Mouse (Mus musculus): ENCODE data around the gene Nlk. TPM values are rescaled to one million over a fixed set of nuclear protein-coding genes. Genes with fewer than 3 reads are reported as not detected.
"Not testable (repeated sequence)": the region's sequence is repeated elsewhere in the genome, so short reads cannot be mapped to it uniquely, and the experiment has no call there.

Gene Nlk
- polyA plus RNA-seq, 1 experiment from 2014 or later, result 13.4 TPM

GRCm38 (mm10) chr11:78531515-78531914 lies 165.7 kb downstream of the Nlk start:
- H3K4me3 ChIP-seq (ENCODE audit: low read depth, low read length); H3K4me1 ChIP-seq (ENCODE audit: control insufficient read depth, insufficient read depth, low read length); H3K9ac ChIP-seq (replicated peaks; ENCODE audit: low read depth, low read length); H3K4me2 ChIP-seq (replicated peaks; ENCODE audit: low read depth, low read length); H3K27me3 ChIP-seq (ENCODE audit: control insufficient read depth, insufficient read depth, low read length); ATAC-seq (ENCODE audit: insufficient number of reproducible peaks, insufficient read depth, low FRiP score, low read depth); H3K9me3 ChIP-seq (ENCODE audit: control insufficient read depth, low read depth, low read length); H3K27ac ChIP-seq (ENCODE audit: low read length): not testable (repeated sequence)
- H3K36me3 ChIP-seq (ENCODE audit: control insufficient read depth, insufficient read depth, low read length), result peaks cover 37% of the 10 kb centered on the region
- WGBS, result 88% methylated on average over 10 of the region's 10 CpGs

- Histone ChIP-seq H3K4me2 (replicated peaks; ENCODE audit: low read depth, low read length) (no peak overlapping the region), H3K36me3 (ENCODE audit: control insufficient read depth, insufficient read depth, low read length) (peaks cover 42% of the 10 kb centered on the region), H3K4me1 (ENCODE audit: control insufficient read depth, insufficient read depth, low read length) (peaks cover 7% of the 10 kb centered on the region), H3K9ac (replicated peaks; ENCODE audit: low read depth, low read length) (no peak overlapping the region), H3K27me3 (ENCODE audit: control insufficient read depth, insufficient read depth, low read length) (no peaks in the 10 kb centered on the region), H3K4me3 (ENCODE audit: low read depth, low read length) (no peak overlapping the region), H3K27ac (ENCODE audit: low read length) (no peak overlapping the region; the same call in 1 of the 2 replicates), H3K9me3 (ENCODE audit: control insufficient read depth, low read depth, low read length) (no peaks in the 10 kb centered on the region)
- no peak for ATAC-seq (ENCODE audit: insufficient number of reproducible peaks, insufficient read depth, low FRiP score, low read depth)
- 65% methylated on average over 6 of the region's 6 CpGs for WGBS
These were observed 166.1 kb downstream of the Nlk start for GRCm38 (mm10) chr11:78531046-78531445.

DNA sequence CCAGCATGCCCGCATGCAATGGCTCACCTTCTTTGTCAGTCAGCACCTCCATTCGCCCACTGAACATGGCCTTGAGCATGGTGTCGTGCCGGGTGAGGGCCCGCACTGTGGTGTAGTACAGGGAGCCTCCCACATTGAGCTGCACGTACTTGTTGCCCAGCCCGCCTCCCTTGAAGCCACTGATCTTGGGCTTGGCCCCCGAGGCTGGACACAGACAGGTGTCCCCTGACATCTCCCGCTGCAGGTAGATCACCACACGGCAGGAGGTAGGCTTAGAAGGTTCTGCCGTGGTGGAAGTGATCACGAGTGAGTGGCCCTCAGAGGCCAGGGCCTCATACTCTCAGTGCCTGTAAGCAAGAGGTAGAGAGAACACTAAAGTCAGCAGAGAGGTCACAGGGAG lies 167.2 kb downstream of the Nlk start:
- WGBS, result 96% methylated on average over 12 of the region's 12 CpGs
- H3K9me3 ChIP-seq (ENCODE audit: control insufficient read depth, low read depth, low read length), result no peaks in the 10 kb centered on the region
- H3K4me1 ChIP-seq (ENCODE audit: control insufficient read depth, insufficient read depth, low read length), result peaks cover 6% of the 10 kb centered on the region
- H3K4me2 ChIP-seq (replicated peaks; ENCODE audit: low read depth, low read length), result no peak overlapping the region
- H3K9ac ChIP-seq (replicated peaks; ENCODE audit: low read depth, low read length), result no peak overlapping the region
- H3K27me3 ChIP-seq (ENCODE audit: control insufficient read depth, insufficient read depth, low read length), result no peaks in the 10 kb centered on the region
- H3K4me3 ChIP-seq (ENCODE audit: low read depth, low read length), result no peak overlapping the region
- no peak overlapping the region for H3K27ac ChIP-seq (ENCODE audit: low read length)
- peaks cover 51% of the 10 kb centered on the region for H3K36me3 ChIP-seq (ENCODE audit: control insufficient read depth, insufficient read depth, low read length)
- no peak for ATAC-seq (ENCODE audit: insufficient number of reproducible peaks, insufficient read depth, low FRiP score, low read depth)

GRCm38 (mm10) chr11:78528714-78529113 lies 168.5 kb downstream of the Nlk start:
- 91% methylated on average over 9 of the region's 9 CpGs for WGBS
- Histone ChIP-seq H3K9ac (replicated peaks; ENCODE audit: low read depth, low read length) (no peak overlapping the region), H3K9me3 (ENCODE audit: control insufficient read depth, low read depth, low read length) (no peaks in the 10 kb centered on the region), H3K27ac (ENCODE audit: low read length) (no peak overlapping the region), H3K4me3 (ENCODE audit: low read depth, low read length) (no peak overlapping the region), H3K4me1 (ENCODE audit: control insufficient read depth, insufficient read depth, low read length) (no peaks in the 10 kb centered on the region), H3K4me2 (replicated peaks; ENCODE audit: low read depth, low read length) (no peak overlapping the region), H3K36me3 (ENCODE audit: control insufficient read depth, insufficient read depth, low read length) (peaks cover 64% of the 10 kb centered on the region), H3K27me3 (ENCODE audit: control insufficient read depth, insufficient read depth, low read length) (no peaks in the 10 kb centered on the region)
- no peak for ATAC-seq (ENCODE audit: insufficient number of reproducible peaks, insufficient read depth, low FRiP score, low read depth)

DNA sequence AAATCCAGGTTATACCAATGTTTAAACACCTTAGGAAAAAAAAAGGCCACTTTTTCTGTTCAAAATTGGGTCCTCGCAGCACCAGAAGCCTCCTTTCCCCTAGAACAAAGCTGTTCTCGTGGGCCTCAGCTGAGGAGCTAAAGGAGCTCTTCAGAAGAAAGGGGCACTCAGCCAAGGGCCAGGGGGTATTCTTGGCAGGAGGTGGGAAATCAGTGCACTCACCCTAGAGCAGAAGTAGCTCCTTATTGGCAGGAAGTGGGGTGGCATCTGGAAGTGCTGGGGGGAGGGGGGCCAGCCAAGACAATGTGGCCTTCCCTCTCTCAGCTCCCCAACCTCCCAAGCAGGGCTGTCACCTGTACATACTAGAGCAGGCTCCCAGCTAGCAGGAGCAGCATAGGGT lies 172.3 kb downstream of the Nlk start:
- H3K27ac ChIP-seq (ENCODE audit: low read length), result no peak overlapping the region
- no peak for ATAC-seq (ENCODE audit: insufficient number of reproducible peaks, insufficient read depth, low FRiP score, low read depth)
- WGBS, result 84% methylated on average over 2 of the region's 2 CpGs
- H3K4me2 ChIP-seq (replicated peaks; ENCODE audit: low read depth, low read length), result no peak overlapping the region
- no peak overlapping the region for H3K4me3 ChIP-seq (ENCODE audit: low read depth, low read length)
- peaks cover 88% of the 10 kb centered on the region for H3K36me3 ChIP-seq (ENCODE audit: control insufficient read depth, insufficient read depth, low read length)
- H3K9ac ChIP-seq (replicated peaks; ENCODE audit: low read depth, low read length), result no peak overlapping the region
- H3K9me3 ChIP-seq (ENCODE audit: control insufficient read depth, low read depth, low read length), result no peaks in the 10 kb centered on the region
- H3K27me3 ChIP-seq (ENCODE audit: control insufficient read depth, insufficient read depth, low read length), result no peaks in the 10 kb centered on the region
- H3K4me1 ChIP-seq (ENCODE audit: control insufficient read depth, insufficient read depth, low read length), result no peaks in the 10 kb centered on the region

GRCm38 (mm10) chr11:78523241-78523955 lies 173.8 kb downstream of the Nlk start:
- no peak overlapping the region; the same call in 1 of the 2 replicates for H3K27ac ChIP-seq (ENCODE audit: low read length)
- no peak overlapping the region for H3K4me3 ChIP-seq (ENCODE audit: low read depth, low read length)
- no peaks in the 10 kb centered on the region for H3K27me3 ChIP-seq (ENCODE audit: control insufficient read depth, insufficient read depth, low read length)
- no peak overlapping the region for H3K9ac ChIP-seq (replicated peaks; ENCODE audit: low read depth, low read length)
- no peaks in the 10 kb centered on the region for H3K9me3 ChIP-seq (ENCODE audit: control insufficient read depth, low read depth, low read length)
- H3K4me2 ChIP-seq (replicated peaks; ENCODE audit: low read depth, low read length), result no peak overlapping the region
- no peaks in the 10 kb centered on the region for H3K4me1 ChIP-seq (ENCODE audit: control insufficient read depth, insufficient read depth, low read length)
- H3K36me3 ChIP-seq (ENCODE audit: control insufficient read depth, insufficient read depth, low read length), result peaks cover 87% of the 10 kb centered on the region
- WGBS, result 82% methylated on average over 9 of the region's 9 CpGs
- no peak for ATAC-seq (ENCODE audit: insufficient number of reproducible peaks, insufficient read depth, low FRiP score, low read depth)

DNA sequence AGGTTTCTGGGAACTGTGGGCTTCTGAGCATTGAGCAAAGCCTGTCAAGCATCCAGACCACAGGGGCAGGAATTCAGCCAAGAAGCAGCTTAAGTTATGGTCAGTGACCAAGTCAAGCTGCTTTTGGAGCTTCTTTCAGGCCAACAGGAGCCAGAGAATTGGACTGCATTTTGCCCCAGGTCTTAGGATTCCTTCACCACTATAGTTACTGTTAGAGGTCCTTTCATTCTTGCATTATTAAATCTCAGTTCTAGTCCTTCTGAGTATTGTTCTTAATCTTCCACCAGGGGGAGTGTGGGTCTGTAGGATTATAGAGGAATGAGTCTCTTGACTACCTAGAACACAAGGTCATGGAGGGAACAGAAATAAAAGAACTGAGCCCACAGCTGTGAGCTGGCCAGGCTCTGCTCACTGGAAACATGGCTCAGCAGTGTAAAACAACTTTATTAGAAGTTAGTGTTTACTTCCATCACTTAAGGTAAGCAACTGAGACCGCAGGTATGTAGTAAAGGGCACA lies 174.6 kb downstream of the Nlk start:
- no peak for ATAC-seq (ENCODE audit: insufficient number of reproducible peaks, insufficient read depth, low FRiP score, low read depth)
- no peak overlapping the region for H3K27ac ChIP-seq (ENCODE audit: low read length)
- H3K27me3 ChIP-seq (ENCODE audit: control insufficient read depth, insufficient read depth, low read length), result no peaks in the 10 kb centered on the region
- no peak overlapping the region for H3K4me3 ChIP-seq (ENCODE audit: low read depth, low read length)
- H3K4me2 ChIP-seq (replicated peaks; ENCODE audit: low read depth, low read length), result no peak overlapping the region
- H3K9me3 ChIP-seq (ENCODE audit: control insufficient read depth, low read depth, low read length), result no peaks in the 10 kb centered on the region
- WGBS, result 100% methylated on average over 1 of the region's 1 CpGs
- H3K9ac ChIP-seq (replicated peaks; ENCODE audit: low read depth, low read length), result no peak overlapping the region
- H3K36me3 ChIP-seq (ENCODE audit: control insufficient read depth, insufficient read depth, low read length), result peaks cover 87% of the 10 kb centered on the region
- no peaks in the 10 kb centered on the region for H3K4me1 ChIP-seq (ENCODE audit: control insufficient read depth, insufficient read depth, low read length)

DNA sequence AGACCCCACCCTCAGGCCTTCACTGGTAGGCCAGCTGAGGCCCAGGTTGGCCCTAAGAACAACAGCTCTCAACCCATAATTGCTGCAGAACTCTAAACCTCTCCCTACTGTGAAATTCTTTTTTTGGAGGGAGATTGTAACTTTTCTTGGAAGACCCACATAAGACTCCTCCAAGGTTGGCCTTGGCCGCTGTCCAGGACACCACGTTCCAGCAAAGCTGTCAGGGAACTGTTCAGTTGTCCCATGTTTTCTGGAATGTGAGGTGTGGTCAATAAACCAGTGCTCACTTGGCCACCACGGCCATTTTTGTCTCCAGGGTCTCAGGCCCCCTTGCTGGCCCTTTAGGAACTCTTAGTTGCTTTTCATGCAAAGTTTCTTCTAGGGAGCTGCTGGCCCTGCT lies 175.3 kb downstream of the Nlk start:
- peaks cover 83% of the 10 kb centered on the region for H3K36me3 ChIP-seq (ENCODE audit: control insufficient read depth, insufficient read depth, low read length)
- H3K4me2 ChIP-seq (replicated peaks; ENCODE audit: low read depth, low read length), result no peak overlapping the region
- WGBS, result 88% methylated on average over 3 of the region's 3 CpGs
- H3K9ac ChIP-seq (replicated peaks; ENCODE audit: low read depth, low read length), result no peak overlapping the region
- no peak for ATAC-seq (ENCODE audit: insufficient number of reproducible peaks, insufficient read depth, low FRiP score, low read depth)
- no peak overlapping the region for H3K4me3 ChIP-seq (ENCODE audit: low read depth, low read length)
- no peaks in the 10 kb centered on the region for H3K9me3 ChIP-seq (ENCODE audit: control insufficient read depth, low read depth, low read length)
- no peak overlapping the region for H3K27ac ChIP-seq (ENCODE audit: low read length)
- no peaks in the 10 kb centered on the region for H3K4me1 ChIP-seq (ENCODE audit: control insufficient read depth, insufficient read depth, low read length)
- H3K27me3 ChIP-seq (ENCODE audit: control insufficient read depth, insufficient read depth, low read length), result no peaks in the 10 kb centered on the region

GRCm38 (mm10) chr11:78518931-78519330 lies 178.2 kb downstream of the Nlk start:
- Histone ChIP-seq H3K36me3 (ENCODE audit: control insufficient read depth, insufficient read depth, low read length) (peaks cover 73% of the 10 kb centered on the region), H3K4me3 (ENCODE audit: low read depth, low read length) (no peak overlapping the region), H3K9me3 (ENCODE audit: control insufficient read depth, low read depth, low read length) (no peaks in the 10 kb centered on the region), H3K4me1 (ENCODE audit: control insufficient read depth, insufficient read depth, low read length) (no peaks in the 10 kb centered on the region), H3K9ac (replicated peaks; ENCODE audit: low read depth, low read length) (no peak overlapping the region), H3K4me2 (replicated peaks; ENCODE audit: low read depth, low read length) (no peak overlapping the region), H3K27ac (ENCODE audit: low read length) (no peak overlapping the region), H3K27me3 (ENCODE audit: control insufficient read depth, insufficient read depth, low read length) (no peaks in the 10 kb centered on the region)
- WGBS, result 92% methylated on average over 10 of the region's 10 CpGs
- ATAC-seq (ENCODE audit: insufficient number of reproducible peaks, insufficient read depth, low FRiP score, low read depth), result no peak

Data from stomach, embryonic 14.5 days (tissue).